Mouse (Mus musculus): ENCODE results near the gene Arhgap28.

DNA sequence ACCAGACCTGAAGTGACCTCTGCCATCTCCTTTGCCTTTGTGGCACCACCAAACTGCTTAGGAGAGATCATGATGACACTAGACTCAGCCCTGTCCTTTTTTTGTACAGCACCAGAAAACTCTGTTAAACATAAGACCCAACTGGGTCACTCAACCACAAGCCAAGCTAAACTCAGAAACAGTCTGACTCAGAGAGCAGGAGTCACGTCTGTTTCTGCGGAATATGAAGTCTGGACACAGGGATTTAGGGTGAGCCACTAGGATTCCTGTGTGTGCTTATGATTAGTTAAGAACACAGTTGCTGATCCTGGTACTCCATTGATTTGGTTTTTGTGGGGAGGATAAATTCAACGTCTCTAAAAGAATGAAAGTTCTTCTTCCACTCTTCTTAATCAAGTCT is 23.3 kb downstream of the Arhgap28 start:
- no peak for TF ChIP-seq CTCF (IDR thresholded peaks at IDR 0.05; ENCODE audit: low read depth)
- TF ChIP-seq EP300 (IDR thresholded peaks at IDR 0.05; ENCODE audit: low read depth), result no peak
